Mouse (Mus musculus) gastrocnemius, postnatal 14 days (tissue): ENCODE measurements around the gene Nmnat1. TPM values are rescaled to one million over a fixed set of nuclear protein-coding genes. Genes with fewer than 3 reads are reported as not detected.
A peak's percentile ranks its signal among the peaks of the same experiment; 100 is the strongest.
"Not testable (repeated sequence)": the region's sequence is repeated elsewhere in the genome, so short reads cannot be mapped to it uniquely, and the experiment has no call there.

Source experiments
- DNase-seq: peaks from one replicate; pipeline ENCODE4 v3.0.0; 2021; ENCODE audit warnings: mixed read lengths
- intact Hi-C: fragments of 180-260 bp; cut with DNase I; formaldehyde crosslinking; loops from one replicate; pipeline ENCODE4 v1.15.1; 2025; ENCODE audit warnings: low total_unique reads
- total RNA-seq, 2 experiments: library from RNA; stranded (reverse); gene quantifications; 2 replicates each; pipeline ENCODE4 v1.2.3; 2021

The Nmnat1 gene
- total RNA-seq, 2 experiments from 2014 or later = 17.6 to 20.2 TPM

DNA sequence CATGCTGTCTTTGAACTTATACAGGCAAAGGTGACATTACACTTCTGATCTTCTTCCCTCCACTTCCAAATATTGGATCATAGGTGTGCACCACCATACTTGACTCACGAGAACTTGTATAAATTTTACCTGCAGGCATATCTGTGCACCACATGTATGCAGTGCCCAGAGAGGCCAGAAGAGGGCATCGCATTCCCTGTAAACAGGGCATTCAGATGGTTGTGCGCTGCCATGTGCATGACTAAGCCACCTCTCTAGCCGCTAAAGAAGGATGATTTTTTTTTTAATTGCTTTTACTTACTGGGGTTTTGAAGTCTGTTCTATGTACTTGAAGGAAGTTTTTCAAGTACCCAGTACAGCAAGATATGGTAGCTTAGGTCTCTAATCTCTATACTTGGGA, 31.3 kb downstream of the Nmnat1 start:
- intact Hi-C loops = no loop called here
- DNase-seq = peak; percentile 37

DNA sequence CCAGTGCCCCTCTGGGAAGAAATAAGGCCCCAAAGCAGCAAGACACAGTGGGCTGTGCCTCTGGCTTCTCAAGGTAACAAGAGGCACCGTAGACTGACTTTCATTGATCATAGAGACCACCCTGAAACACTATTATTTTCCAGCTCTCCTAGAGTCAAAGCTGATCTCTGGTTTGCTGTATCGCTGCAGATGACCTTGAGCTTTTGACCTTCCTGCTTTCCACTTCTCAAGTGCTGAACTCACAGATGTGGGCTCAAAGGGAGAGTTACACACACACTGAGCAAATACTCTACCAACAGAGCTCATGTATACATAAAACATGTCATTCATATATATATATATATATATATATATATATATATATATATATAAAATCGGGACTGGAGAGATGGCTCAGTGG, 34.4 kb downstream of the Nmnat1 start:
- DNase-seq = no peak
- intact Hi-C loops = no loop called here

DNA sequence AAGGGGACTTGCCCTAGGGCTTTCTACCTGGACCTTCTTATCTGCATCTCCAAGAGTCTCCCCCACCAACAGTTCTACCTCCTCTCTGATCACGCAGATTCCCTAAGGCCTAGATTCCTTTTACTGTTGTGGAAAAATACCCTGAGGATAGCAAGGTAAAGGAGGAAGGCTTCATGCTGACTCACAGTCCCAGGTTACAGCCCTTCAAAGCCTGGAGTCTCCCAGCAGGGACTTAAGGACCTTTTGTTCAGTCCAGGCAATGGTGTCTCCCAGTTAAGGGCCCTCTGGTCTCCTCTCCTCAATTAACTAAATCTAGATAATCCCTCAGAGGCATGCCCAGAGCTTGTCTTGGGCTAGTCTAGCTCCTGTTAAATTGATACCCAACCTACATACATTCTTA, 38.7 kb downstream of the Nmnat1 start:
- DNase-seq = no peak
- intact Hi-C loops = no loop called here

DNA sequence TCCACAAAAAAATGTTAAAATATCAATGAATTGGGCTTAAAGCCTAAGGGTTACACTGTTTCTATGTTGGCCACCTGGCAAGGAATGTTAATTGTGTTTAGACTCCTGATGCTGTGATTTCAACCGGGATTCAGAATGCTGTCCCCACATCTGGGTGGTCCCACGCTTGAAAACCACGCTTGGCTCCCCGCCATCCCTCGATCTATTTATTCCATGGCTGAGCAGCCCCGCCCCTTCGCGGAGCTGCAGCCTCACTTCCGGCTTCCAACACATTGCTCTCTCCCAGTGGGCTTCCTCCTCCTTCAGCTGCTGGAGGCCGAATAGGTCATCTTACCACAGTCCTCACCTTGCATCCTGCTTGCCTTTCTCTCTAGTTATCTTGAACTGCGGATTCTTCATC, 39.1 kb downstream of the Nmnat1 start:
- intact Hi-C loops = no loop called here
- peak; percentile 43 for DNase-seq

DNA sequence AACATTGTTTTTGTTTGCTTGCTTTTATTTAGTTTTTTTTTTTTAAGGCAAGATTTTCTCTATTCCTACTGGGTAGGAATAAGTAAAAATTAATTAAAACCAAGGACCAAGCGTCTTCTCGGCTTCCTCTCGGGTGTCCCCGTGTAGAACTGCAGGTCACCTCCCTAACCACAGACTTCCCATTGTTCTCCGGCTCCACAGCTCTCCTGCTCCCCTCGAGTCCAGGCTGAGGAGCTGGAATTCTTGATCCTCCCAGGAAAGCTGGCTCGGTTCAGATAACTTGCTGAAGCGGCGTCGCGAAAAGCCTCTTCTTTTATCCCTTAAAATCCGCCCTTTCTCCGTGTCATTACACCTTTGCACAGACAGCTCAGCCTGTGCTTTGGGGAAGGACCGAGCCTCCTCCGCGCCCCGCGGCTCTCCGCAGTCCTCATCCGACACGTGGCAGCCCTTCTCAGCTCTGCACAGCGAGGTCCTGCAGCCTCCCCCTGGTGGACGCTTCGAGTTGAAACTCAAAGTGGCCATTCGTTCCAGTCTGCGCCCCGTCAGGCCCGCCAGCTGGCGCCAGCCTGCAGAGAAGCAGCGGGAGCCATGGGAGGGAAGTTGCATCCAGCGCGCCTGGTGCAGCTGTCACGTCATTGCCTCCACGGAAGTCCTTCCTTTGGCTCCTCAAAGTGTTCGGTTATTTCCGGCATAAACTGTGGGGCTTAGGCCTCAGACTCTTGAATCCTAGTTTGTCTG, 39.9 kb downstream of the Nmnat1 start:
- intact Hi-C loops = no loop called here
- DNase-seq = peak; percentile 94

DNA sequence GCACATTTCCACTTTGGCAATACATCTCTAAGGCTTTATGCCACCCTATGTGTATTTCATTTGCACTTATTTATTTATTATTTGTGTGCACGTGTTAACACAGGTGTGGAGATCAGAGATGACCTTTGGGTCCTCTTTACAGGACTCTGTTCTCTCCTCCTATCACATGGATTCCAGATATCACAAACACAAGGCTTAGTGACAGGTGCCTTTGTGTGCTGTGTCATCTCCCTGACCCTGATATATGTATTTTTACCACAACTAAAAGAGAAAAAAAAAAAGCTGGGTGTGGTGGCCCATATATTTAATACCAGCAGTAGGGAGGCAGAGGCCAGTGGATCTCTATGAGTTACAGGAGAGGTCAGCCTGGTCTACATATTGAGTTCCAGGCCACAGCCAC, 40.5 kb downstream of the Nmnat1 start:
- no peak for DNase-seq

DNA sequence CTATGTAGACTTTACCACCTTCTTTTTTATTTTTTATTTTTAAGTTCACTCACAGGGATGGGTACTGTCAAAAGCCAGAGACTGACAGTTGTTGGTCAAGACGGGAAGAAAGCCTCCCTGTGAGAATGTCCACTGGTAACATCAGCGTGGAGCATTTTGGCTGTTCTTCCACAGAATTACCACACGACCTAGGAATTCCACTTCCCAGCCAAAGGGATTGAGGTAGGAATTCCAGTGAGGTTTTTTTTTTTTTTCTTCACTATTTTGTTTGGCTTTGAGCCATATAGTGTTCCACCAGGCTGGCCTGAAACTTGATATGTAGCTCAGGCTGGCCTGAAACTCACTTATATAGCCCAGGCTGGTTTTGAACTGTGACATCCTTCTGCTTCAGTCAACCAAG, 42.6 kb downstream of the Nmnat1 start:
- no peak for DNase-seq
- intact Hi-C loops = no loop called here

More for the DNA sequence above, 40.5 kb downstream of the Nmnat1 start:
- intact Hi-C loops = no loop called here

DNA sequence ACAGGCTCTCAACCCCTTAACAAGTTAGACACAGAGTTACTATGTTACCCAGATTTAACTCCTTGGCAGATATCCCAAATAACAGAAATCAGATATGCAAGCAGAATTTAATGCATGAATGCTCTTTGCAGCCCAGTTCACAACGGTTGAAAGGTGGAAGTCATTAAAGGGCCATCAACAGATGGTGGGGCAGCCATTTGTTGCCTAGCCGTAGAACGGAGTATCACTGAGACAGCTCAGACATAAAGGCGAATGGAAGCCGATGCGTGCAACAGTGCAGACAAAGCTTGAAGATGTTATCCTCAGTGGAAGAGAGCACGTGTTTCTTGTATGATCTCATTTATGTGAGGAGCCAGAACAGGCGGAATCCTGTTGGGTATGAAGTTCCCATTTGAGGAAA, 44.4 kb downstream of the Nmnat1 start:
- DNase-seq = no peak
- intact Hi-C loops = no loop called here

DNA sequence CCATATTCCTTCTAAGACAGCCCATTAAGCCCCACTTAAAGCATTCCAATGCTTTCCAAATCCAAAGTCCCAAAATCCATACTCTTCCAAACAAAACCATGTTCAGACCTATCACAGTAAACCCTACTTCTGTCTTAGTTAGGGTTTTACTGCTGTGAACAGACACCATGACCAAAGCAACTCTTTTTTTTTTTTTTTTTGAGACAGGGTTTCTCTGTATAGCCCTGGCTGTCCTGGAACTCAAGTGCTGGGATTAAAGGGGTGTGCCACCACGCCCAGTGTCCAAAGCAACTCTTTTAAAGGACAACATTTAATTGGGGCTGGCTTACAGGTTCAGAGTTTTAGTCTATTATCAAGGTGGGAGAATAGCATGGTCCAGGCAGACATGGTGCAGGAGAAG, 53.1 kb downstream of the Nmnat1 start:
- intact Hi-C loops, DNase-seq: not testable (repeated sequence)

DNA sequence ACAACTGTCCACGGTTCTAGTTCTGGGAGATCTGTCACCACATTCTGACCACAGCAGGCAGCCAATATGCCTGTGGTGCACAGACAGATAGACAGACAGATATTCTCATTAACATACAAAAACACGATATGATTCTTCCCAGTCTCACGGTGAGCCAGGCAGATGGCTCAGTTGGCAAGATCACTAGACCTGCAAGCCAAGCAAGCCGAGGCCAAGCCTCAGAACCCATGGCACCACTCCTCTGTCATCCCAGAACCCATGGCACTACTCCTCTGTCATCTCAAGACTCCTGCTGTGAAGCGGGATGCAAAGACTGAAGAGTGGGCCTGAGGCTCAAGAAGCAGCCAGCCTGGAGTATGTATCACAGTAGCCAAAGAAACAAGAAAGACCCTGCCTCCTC, 55.4 kb downstream of the Nmnat1 start:
- no peak for DNase-seq
- intact Hi-C loops = no loop called here

DNA sequence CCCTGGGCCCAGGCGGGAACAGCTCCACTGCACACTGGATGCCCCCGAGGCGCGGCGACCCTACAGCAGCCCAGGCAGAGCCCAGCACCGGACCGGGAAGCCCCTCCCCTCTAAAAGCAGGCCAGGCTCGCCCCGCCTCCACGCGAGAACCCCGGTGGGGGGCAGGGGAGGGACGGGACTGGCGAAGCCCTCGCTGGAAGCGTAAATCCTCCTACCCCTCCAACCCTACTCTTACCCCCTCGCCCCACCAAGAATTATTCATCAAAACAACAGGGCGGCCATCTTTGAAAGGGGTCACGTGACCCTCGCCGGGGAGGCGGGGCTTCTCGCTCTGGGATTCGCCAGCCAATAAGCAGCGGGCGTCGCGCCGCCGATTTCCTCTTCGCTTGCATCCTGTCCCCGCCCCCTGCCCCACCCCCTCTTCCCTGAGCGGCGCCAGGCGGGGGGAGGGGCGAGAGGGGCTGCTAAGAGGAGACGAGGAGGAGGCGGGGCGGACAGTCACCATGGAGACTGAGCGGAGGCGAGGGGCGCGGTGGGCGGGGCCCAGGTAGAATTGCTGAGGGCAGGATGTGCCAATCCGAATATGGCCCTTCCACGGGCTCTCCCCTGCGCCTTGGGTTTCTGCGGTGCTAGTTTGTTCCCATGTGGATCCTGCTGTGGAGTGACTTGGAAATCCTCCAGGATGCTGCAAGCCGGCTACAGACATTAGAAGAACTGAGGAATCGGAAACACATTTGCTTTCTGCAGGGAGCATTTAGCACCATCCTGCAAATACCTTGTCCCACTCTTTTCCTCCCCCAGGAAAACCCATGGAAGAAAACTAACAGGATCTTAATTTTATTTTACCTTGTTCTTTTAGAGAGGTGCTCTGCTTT, 58.4 kb downstream of the Nmnat1 start, which contains the start of gene Ube4b:
Gene Ube4b, minus strand, starts transcription at position 425 of the 875 bp plus-strand sequence.
- DNase-seq = peak; percentile 96
- intact Hi-C loops = no loop called here

DNA sequence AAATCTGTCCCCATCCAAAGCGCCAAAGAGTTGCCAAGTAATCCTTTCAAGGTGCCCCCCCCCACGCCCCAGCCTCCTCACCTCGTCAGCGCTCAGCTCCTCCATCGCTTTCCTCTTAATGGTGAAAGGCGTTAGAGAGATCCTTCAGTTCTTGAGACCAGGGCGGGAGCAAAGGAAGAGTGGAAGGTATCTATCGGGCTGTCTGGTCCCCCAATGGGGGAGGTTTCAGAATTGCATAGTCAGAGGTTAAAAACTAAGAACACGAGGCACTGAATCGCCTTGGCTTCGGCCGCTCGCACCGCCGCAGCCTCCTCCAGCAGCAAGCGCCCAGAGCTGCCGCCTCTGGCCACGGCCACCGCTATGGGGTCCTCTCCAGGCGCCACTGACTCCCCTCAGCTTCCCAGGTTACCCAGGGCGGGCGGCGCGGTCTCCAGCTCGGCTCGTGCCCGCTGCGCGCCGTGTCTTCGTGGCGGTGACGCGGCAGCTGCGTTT, 59.2 kb downstream of the Nmnat1 start:
- intact Hi-C loops = no loop called here
- DNase-seq = peak; percentile 14

DNA sequence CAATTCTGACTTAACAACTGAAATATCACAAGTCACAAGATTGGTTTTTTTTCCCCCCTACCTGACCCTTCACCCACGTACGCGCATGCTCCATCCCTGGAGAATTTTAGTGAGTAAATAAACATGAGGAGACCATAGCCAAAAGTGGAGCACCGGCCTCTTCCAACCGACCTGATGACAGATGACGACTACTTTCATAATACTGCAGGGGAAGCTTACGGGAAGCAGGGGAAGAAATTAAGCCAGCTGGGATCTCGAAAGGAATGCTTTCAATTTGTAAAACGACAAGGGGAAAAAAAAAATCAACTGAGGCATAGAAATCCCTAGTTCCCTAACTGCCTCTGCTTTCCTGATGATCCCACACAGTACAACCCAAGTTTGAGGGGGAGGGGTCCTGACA, 60.2 kb downstream of the Nmnat1 start:
- intact Hi-C loops = no loop called here

DNA sequence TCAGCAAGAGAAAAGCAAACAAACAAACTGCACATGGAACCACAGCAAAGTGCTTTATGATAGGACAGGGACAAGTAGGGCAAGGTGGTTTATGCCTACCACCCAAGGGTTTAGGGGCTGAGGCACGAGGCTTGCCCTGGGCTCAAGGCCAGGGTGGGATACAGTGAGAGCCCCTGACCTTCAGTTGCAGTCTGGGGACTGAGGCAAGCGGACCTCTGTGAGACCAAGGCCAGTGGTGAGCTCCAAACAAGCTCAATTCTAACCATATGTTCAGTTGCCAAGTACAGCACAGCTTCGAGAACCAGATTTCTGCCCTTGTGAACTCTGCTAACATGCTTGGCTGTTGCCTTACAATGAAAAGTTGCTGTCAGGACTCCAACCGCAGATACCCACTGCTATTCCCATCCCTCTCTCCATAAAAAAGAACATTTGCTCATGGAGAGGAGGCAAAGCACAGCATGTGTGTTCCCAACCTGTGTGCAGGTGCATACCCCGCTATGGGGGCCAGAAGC, 67.1 kb downstream of the Nmnat1 start:
- no peak for DNase-seq
- intact Hi-C loops = no loop called here

More for the DNA sequence above, 60.2 kb downstream of the Nmnat1 start:
- no peak for DNase-seq

Other genes starting within 250 kb of the Nmnat1 start
- gene Kif1b, start 177.5 kb downstream of the Nmnat1 start, total RNA-seq = 100 to 1,000 TPM; 221 to 265 TPM
- 10 to 100 TPM; 34.4 to 36.8 TPM for gene Ube4b, start 58.5 kb downstream of the Nmnat1 start, total RNA-seq
- gene Rbp7, start 30.2 kb downstream of the Nmnat1 start, total RNA-seq = 10 to 100 TPM in 1 of 2 experiments, 1 to 10 TPM in 1; 8.9 to 20.7 TPM
- gene Tmem274, start 7.8 kb downstream of the Nmnat1 start, total RNA-seq = not detected
- 10 to 100 TPM; 12.0 to 17.9 TPM for gene Lzic, start within 50 bp of the Nmnat1 start, total RNA-seq
- gene Ctnnbip1, start 33.0 kb upstream of the Nmnat1 start, total RNA-seq = 10 to 100 TPM; 40.4 to 41.3 TPM
- 10 to 100 TPM; 42.0 to 56.1 TPM for gene Clstn1, start 101.3 kb upstream of the Nmnat1 start, total RNA-seq
- 10 to 100 TPM; 10.1 to 12.6 TPM for gene Pik3cd, start 217.4 kb upstream of the Nmnat1 start, total RNA-seq